Mouse (Mus musculus) liver, postnatal 0 days (tissue): ENCODE results near the gene Tmem117. TPM values are rescaled to one million over a fixed set of nuclear protein-coding genes. Genes with fewer than 3 reads are reported as not detected.

Experiments
- ATAC-seq: fragments of 200-750 bp; cut with Nextera tagmentation; 2 replicates; pipeline ENCODE4 v1.8.0; 2017; ENCODE audit warnings: mild to moderate bottlenecking, moderate library complexity
- DNase-seq: peaks from one replicate; pipeline ENCODE4 v3.0.0-alpha.2; 2016
- H3K27ac ChIP-seq: fragments of 300-500 bp; sonication (generic); 2 replicates; pipeline ENCODE4 v1.5.1; 2014; ENCODE audit warnings: antibody characterized with exemption, moderate library complexity, mild to moderate bottlenecking, low read depth
- H3K27me3 ChIP-seq: fragments of 300-500 bp; sonication (generic); 2 replicates; pipeline ENCODE4 v1.6.1; 2014; ENCODE audit warnings: low read length, control low read depth, mixed read lengths; ENCODE audit not compliant: insufficient read depth
- H3K36me3 ChIP-seq: fragments of 300-500 bp; sonication (generic); replicated peaks from 2 replicates; pipeline ENCODE4 v1.6.1; 2014; ENCODE audit warnings: mild to moderate bottlenecking, control low read depth, low read length, moderate library complexity, mixed read lengths; ENCODE audit not compliant: insufficient read depth
- H3K4me1 ChIP-seq: fragments of 300-500 bp; sonication (generic); 2 replicates; pipeline ENCODE4 v1.6.1; 2014; ENCODE audit warnings: antibody characterized with exemption, mild to moderate bottlenecking, control low read depth; ENCODE audit not compliant: insufficient read depth
- H3K4me2 ChIP-seq: fragments of 300-500 bp; sonication (generic); 2 replicates; pipeline ENCODE4 v1.6.1; 2014; ENCODE audit warnings: low read depth, mild to moderate bottlenecking, low read length, moderate library complexity, mixed read lengths
- H3K4me3 ChIP-seq: fragments of 300-500 bp; sonication (generic); 2 replicates; pipeline ENCODE4 v1.5.1; 2014; ENCODE audit warnings: low read depth, low read length
- H3K9ac ChIP-seq: fragments of 300-500 bp; sonication (generic); replicated peaks from 2 replicates; pipeline ENCODE4 v1.6.1; 2014; ENCODE audit warnings: mild to moderate bottlenecking, moderate library complexity
- H3K9me3 ChIP-seq: fragments of 300-500 bp; sonication (generic); 2 replicates; pipeline ENCODE4 v1.6.1; 2016; ENCODE audit warnings: mild to moderate bottlenecking, control low read depth, low read length, mixed read lengths
- CTCF ChIP-seq: sonication (generic); IDR thresholded peaks from 2 replicates; pipeline ENCODE4 v1.5.1; 2016; ENCODE audit warnings: antibody characterized with exemption, low read depth
- EP300 ChIP-seq: IDR thresholded peaks from 2 replicates; pipeline ENCODE4 v1.6.1; 2016; ENCODE audit warnings: antibody characterized with exemption, low read depth, mild to moderate bottlenecking
- WGBS: fragments of 180-500 bp; shearing (Covaris S2); extraction: QIAGEN DNeasy Blood & Tissue Kit; methylation state at CpG from one replicate; pipeline ENCODE4 v1.1.7; 2014; ENCODE audit not compliant: insufficient replicate concordance; 5-methylcytosine and 5-hydroxymethylcytosine counted together
- polyA plus RNA-seq: library from polyadenylated mRNA; unstranded; fragments of >200 nt; fragmentation: Nextera tagmentation; extraction: Ambion mirVana; gene quantifications from 2 replicates; pipeline ENCODE4 v1.2.1, GENCODE M21; 2015

The Tmem117 gene
- polyA plus RNA-seq, 1 experiment from 2014 or later = not detected

GRCm38 (mm10) chr15:94687629-94688028 lies 58.6 kb downstream of the Tmem117 start:
- no peak overlapping the region for H3K27ac ChIP-seq
- no peaks in the 10 kb centered on the region for H3K36me3 ChIP-seq
- TF ChIP-seq CTCF (no peak), EP300 (no peak)
- no peak overlapping the region for H3K4me2 ChIP-seq
- no peak overlapping the region for H3K4me3 ChIP-seq
- H3K27me3 ChIP-seq = no peaks in the 10 kb centered on the region
- WGBS = 63% methylated on average over 3 of the region's 3 CpGs
- no peak overlapping the region for H3K9ac ChIP-seq
- H3K9me3 ChIP-seq = no peaks in the 10 kb centered on the region
- ATAC-seq (no peak), DNase-seq (no peak)
- H3K4me1 ChIP-seq = no peaks in the 10 kb centered on the region

GRCm38 (mm10) chr15:94689195-94689883 lies 60.3 kb downstream of the Tmem117 start:
- no peak overlapping the region for H3K4me2 ChIP-seq
- 78% methylated on average over 5 of the region's 5 CpGs for WGBS
- no peak overlapping the region for H3K27ac ChIP-seq
- DNase-seq (no peak), ATAC-seq (no peak)
- H3K27me3 ChIP-seq = no peaks in the 10 kb centered on the region
- H3K4me3 ChIP-seq = no peak overlapping the region
- no peaks in the 10 kb centered on the region for H3K4me1 ChIP-seq
- no peak overlapping the region for H3K9ac ChIP-seq
- H3K36me3 ChIP-seq = no peaks in the 10 kb centered on the region
- no peak for TF ChIP-seq CTCF
- no peak for TF ChIP-seq EP300
- H3K9me3 ChIP-seq = no peaks in the 10 kb centered on the region

- no peak for ATAC-seq
- Histone ChIP-seq H3K4me2 (no peak overlapping the region), H3K27me3 (no peaks in the 10 kb centered on the region), H3K36me3 (no peaks in the 10 kb centered on the region), H3K4me1 (no peaks in the 10 kb centered on the region), H3K4me3 (no peak overlapping the region), H3K27ac (no peak overlapping the region), H3K9me3 (no peaks in the 10 kb centered on the region), H3K9ac (no peak overlapping the region)
- DNase-seq = no peak
- 66% methylated on average over 6 of the region's 6 CpGs for WGBS
- no peak for TF ChIP-seq EP300
- no peak for TF ChIP-seq CTCF
These were observed 60.8 kb downstream of the Tmem117 start for GRCm38 (mm10) chr15:94689884-94690231.

GRCm38 (mm10) chr15:94722759-94723158 lies 93.7 kb downstream of the Tmem117 start:
- H3K27me3 ChIP-seq = no peaks in the 10 kb centered on the region
- no peak for TF ChIP-seq EP300
- TF ChIP-seq CTCF = peak; percentile 45
- DNase-seq (peak; percentile 22), ATAC-seq (no peak)
- 22% methylated on average over 5 of the region's 5 CpGs for WGBS
- H3K4me2 ChIP-seq = no peak overlapping the region
- H3K27ac ChIP-seq = no peak overlapping the region
- no peaks in the 10 kb centered on the region for H3K36me3 ChIP-seq
- H3K4me1 ChIP-seq = no peaks in the 10 kb centered on the region
- no peak overlapping the region for H3K9ac ChIP-seq
- no peaks in the 10 kb centered on the region for H3K9me3 ChIP-seq
- H3K4me3 ChIP-seq = no peak overlapping the region

GRCm38 (mm10) chr15:94732104-94732503 lies 103.1 kb downstream of the Tmem117 start:
- H3K27me3 ChIP-seq = no peaks in the 10 kb centered on the region
- H3K4me3 ChIP-seq = no peak overlapping the region
- no peak overlapping the region for H3K27ac ChIP-seq
- no peak overlapping the region for H3K9ac ChIP-seq
- DNase-seq (no peak), ATAC-seq (no peak)
- H3K9me3 ChIP-seq = no peaks in the 10 kb centered on the region
- WGBS = 78% methylated on average over 4 of the region's 4 CpGs
- no peak for TF ChIP-seq CTCF
- no peak for TF ChIP-seq EP300
- no peaks in the 10 kb centered on the region for H3K36me3 ChIP-seq
- no peak overlapping the region for H3K4me2 ChIP-seq
- no peaks in the 10 kb centered on the region for H3K4me1 ChIP-seq

- Histone ChIP-seq H3K9me3 (no peaks in the 10 kb centered on the region), H3K36me3 (no peaks in the 10 kb centered on the region), H3K4me1 (no peaks in the 10 kb centered on the region), H3K4me3 (no peak overlapping the region), H3K27ac (no peak overlapping the region), H3K27me3 (no peaks in the 10 kb centered on the region), H3K4me2 (no peak overlapping the region), H3K9ac (no peak overlapping the region)
- TF ChIP-seq EP300 (no peak), CTCF (peak; percentile 62)
- no peak for DNase-seq
- no peak for ATAC-seq
- 25% methylated on average over 4 of the region's 4 CpGs for WGBS
These were observed 140.2 kb downstream of the Tmem117 start for GRCm38 (mm10) chr15:94769227-94769626.
